Mouse (Mus musculus) kidney, adult 18-20 months (tissue): ENCODE data around the gene Ogt.

Experiments used
- DNase-seq: peaks from one replicate; pipeline ENCODE4 v3.0.0; 2021

Ogt gene

GRCm38 (mm10) chrX:101639741-101640166 lies at the start of gene Ogt:
TSS of gene Ogt (plus strand) at chrX:101640060.
- DNase-seq = peak; percentile 92

GRCm38 (mm10) chrX:101616183-101616582 lies 23.7 kb upstream of the Ogt start:
- DNase-seq = no peak

- no peak for DNase-seq
These were observed 22.0 kb upstream of the Ogt start for GRCm38 (mm10) chrX:101617889-101618288.

- no peak for DNase-seq
These were observed 19.5 kb upstream of the Ogt start for GRCm38 (mm10) chrX:101620317-101620716.

- DNase-seq = no peak
These were observed 17.3 kb upstream of the Ogt start for GRCm38 (mm10) chrX:101622539-101622938.

- DNase-seq = no peak
These were observed 2.9 kb upstream of the Ogt start for GRCm38 (mm10) chrX:101636821-101637525.

- no peak for DNase-seq
These were observed 1.0 kb upstream of the Ogt start for GRCm38 (mm10) chrX:101638856-101639255.

- DNase-seq = peak; percentile 16
These were observed 554 bp upstream of the Ogt start for GRCm38 (mm10) chrX:101639306-101639705.

GRCm38 (mm10) chrX:101640194-101641160 lies 617 bp downstream of the Ogt start:
- DNase-seq = peak; percentile 48

GRCm38 (mm10) chrX:101641161-101641530 lies 1.3 kb downstream of the Ogt start:
- no peak for DNase-seq

GRCm38 (mm10) chrX:101642091-101642490 lies 2.2 kb downstream of the Ogt start:
- no peak for DNase-seq

- DNase-seq = peak; percentile 16
These were observed 5.4 kb downstream of the Ogt start for GRCm38 (mm10) chrX:101645286-101645685.

- DNase-seq = no peak
These were observed 6.8 kb downstream of the Ogt start for GRCm38 (mm10) chrX:101646621-101647020.

- DNase-seq = no peak
These were observed 55.8 kb downstream of the Ogt start for GRCm38 (mm10) chrX:101695686-101696085.

GRCm38 (mm10) chrX:101697537-101697936 lies 57.7 kb downstream of the Ogt start:
- no peak for DNase-seq

GRCm38 (mm10) chrX:101698232-101698631 lies 58.4 kb downstream of the Ogt start:
- DNase-seq = no peak

GRCm38 (mm10) chrX:101705111-101705510 lies 65.3 kb downstream of the Ogt start:
- no peak for DNase-seq

- DNase-seq = no peak
These were observed 80.5 kb downstream of the Ogt start for GRCm38 (mm10) chrX:101720401-101720800.

- DNase-seq = no peak
These were observed 90.2 kb downstream of the Ogt start for GRCm38 (mm10) chrX:101730010-101730409.

- no peak for DNase-seq
These were observed 92.8 kb downstream of the Ogt start for GRCm38 (mm10) chrX:101732644-101733043.

GRCm38 (mm10) chrX:101733288-101733687 lies 93.4 kb downstream of the Ogt start:
- no peak for DNase-seq

- peak; percentile 26 for DNase-seq
These were observed 94.0 kb downstream of the Ogt start, which contains the start of gene Cxcr3 for GRCm38 (mm10) chrX:101733828-101734319. TSS of gene Cxcr3 (minus strand) at chrX:101734269.
